Mouse (Mus musculus) adrenal gland, postnatal 36 days (tissue): ENCODE measurements around the gene Tbl2. TPM values are rescaled to one million over a fixed set of nuclear protein-coding genes. Genes with fewer than 3 reads are reported as not detected.

Experiments
- DNase-seq, 2 experiments: peaks; one replicate each; pipeline ENCODE4 v3.0.0; 2021; ENCODE audit warnings: mixed read lengths in 1 of 2
- long read RNA-seq, 2 experiments: library from polyadenylated mRNA; stranded (forward); transcript quantifications; one replicate each; pipeline ENCODE4 v2.0.0; 2021; ENCODE audit warnings: borderline sequencing depth in 2 of 2
- total RNA-seq, 2 experiments: library from RNA; stranded (reverse); gene quantifications; 2 replicates each; pipeline ENCODE4 v1.2.3; 2021

The Tbl2 gene
- 10 to 100 TPM; 28.9 to 40.9 TPM for total RNA-seq
- long read RNA-seq, experiment 1, full-length matches to known transcripts = 10 of 18 reads
- long read RNA-seq, experiment 1, partial matches to known transcripts = 4 of 18 reads
- long read RNA-seq, experiment 1, other reads (novel, unspliced or antisense) = 4 of 18 reads
- long read RNA-seq, experiment 2, full-length matches to known transcripts = 5 of 11 reads
- long read RNA-seq, experiment 2, partial matches to known transcripts = 4 of 11 reads
- long read RNA-seq, experiment 2, other reads (novel, unspliced or antisense) = 2 of 11 reads

DNA sequence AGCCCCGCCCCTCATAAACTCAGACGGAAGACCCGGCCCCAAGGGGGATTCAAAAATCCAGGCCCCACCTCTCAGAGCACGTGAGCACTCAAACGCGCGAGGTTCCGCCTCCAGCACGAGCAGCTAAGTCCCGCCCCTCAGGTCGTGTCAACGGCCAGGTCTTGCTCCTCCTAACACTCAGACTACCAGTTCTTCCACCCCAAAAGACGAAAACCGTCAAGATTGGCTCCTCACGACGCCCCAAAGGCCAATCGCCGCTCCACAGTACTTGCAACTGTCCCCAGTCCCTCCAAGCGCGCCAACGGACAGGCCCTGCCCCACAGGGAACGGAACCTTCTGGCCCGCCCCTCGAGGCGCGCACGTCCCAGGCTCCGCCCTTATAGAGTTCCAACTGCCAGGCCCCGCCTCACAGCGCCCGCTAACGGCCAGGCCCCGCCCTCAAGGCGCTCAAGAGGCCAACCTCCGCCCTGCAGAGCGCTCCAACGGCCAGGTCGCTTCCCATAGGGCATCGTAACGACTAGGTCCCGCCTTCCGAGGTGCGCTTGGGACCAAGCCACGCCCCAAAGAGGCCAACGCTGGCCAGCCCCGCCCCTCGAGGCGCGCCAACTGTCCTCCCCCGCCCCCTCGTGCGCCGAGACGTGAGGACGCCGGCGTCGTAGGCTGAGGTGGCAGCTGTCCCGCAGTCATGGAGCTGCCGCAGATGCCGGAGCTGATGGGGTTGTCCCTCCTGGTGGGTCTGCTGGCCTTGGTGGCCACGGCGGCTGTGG is at the start of gene Tbl2:
TSS of gene Tbl2 (plus strand) at position 605 of the 767 bp plus-strand sequence.
- DNase-seq = peak; percentile 99

DNA sequence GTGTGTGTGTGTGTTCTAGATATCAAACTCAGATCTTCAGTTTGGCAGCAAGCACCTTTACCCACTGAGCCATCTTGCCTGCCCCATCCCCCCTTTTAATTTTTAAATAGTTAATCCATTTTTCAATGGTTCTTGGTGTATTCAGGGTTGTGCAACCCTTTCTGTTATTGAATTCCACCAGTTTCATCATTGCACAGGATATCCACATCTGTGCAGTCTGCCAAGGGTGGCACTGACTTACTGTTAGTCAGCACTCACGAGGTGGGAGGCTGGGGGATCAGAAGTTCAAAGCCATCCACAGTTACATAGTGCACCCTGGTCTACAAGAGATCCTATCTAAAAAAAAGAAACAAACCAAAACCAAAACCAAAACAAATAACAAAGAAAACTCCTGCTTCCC is 48.5 kb upstream of the Tbl2 start:
- DNase-seq = no peak

- DNase-seq = peak in 1 of 2 experiments; percentile 40
Observed at GRCm38 (mm10) chr5:135103999-135104660, 45.3 kb upstream of the Tbl2 start.

GRCm38 (mm10) chr5:135106758-135107256 is 42.6 kb upstream of the Tbl2 start:
- peak; percentile 90 to 91 for DNase-seq

GRCm38 (mm10) chr5:135107521-135108501 is 41.6 kb upstream of the Tbl2 start:
- peak; percentile 88 to 91 for DNase-seq

- DNase-seq = no peak
Observed at GRCm38 (mm10) chr5:135109017-135109416, 40.4 kb upstream of the Tbl2 start.

GRCm38 (mm10) chr5:135109426-135109825 is 40.0 kb upstream of the Tbl2 start:
- DNase-seq = peak; percentile 28 to 60

- DNase-seq = no peak
Observed at GRCm38 (mm10) chr5:135109976-135110375, 39.5 kb upstream of the Tbl2 start.

DNA sequence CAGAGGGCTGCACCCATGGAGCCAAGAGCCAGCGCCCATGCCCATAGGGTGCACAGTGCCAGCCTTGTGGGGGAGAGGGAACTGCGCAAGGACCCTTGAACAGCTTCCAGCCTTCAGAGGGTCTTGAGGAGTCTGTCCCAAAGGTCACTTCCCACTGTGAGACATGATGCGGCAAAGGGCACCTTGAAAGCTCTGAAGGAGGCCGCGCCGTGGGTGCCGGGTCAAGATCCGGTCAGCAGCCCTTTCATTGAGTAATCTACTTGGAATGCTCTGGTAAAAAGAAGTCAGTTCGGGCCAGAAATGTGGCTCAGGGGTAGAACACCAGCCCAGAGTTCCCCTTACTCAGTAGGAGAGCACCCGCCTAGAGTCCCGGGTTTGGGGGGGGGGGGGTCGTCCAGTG is 35.7 kb upstream of the Tbl2 start:
- DNase-seq = no peak

DNA sequence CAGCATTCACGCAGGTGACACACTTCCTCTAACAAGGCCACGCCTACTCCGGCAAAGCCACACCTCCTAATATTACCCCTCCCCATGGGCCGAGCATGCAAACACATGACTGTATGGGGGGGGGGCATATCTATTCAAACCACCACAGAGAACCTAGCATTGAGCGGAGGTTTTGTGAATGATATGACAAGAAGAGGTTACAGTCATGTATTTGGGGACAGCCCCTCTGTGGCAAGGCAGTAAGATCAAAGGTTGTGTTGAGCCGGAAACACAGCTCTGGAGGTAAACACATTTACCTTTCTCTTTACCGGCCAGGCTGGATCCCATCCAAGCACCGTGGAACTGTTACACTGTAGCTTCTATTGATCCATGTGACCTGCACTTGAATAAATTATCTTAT is 34.2 kb upstream of the Tbl2 start:
- no peak for DNase-seq

DNA sequence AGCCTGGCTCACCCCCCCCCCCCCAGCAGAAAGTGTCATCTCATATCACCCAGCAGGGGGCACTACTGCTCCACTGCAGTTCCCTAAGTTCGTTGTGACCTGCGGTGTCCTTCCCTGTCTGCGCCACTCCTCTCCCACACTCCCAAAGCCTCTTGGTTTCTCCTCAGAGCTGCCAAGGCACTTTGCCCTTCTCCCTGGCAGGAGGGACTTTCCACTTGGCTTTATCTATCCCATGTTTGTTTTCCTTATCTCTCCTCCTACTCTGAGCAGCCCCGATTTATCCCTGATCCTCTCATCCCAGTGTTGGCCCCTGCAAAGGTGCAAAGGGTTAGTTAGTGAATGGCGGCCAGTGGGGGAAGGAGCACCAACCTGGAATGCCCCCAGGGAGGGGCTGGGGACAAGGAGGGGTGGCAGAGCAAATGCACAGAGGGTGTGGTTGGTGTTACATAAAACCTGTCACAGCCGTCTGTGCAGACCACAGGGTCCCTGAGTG is 30.8 kb upstream of the Tbl2 start:
- peak; percentile 71 to 79 for DNase-seq

DNA sequence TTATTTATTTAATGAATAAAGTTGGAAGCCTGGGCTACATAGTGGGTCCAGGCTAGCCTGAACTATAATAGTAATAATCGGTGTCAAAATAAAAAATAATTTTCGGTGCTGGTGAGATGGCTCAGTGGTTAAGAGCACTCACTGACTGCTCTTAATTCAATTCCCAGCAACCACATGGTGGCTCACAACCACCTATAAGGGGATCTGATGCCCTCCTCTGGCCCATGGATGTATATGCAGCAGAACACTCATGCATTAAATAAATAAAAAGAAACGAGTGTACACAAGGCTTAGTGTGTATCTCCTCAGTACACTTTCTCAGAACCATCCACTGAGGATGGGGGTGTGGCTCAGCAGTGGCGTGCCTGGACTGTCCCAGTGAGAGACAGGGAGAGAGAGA is 28.7 kb upstream of the Tbl2 start:
- DNase-seq = no peak

DNA sequence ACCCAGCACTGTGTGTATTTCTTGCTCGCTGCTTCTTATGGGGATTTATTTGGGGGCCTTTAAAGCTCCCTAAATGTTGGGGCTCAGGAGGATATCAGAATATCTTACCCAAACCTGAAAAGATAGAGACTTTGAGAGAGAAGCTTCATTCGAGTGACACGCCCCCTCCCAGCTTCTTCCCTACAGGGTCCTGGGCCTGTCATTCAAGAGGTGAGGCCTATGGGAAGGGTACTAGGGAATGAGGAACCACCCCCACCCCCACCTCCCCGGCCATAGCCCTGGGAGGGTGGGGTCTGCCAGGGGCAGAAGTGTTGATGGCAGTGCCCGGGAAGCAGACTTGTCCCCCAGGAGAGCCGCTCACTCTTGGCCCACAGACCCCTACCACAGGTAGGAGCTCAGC is 23.3 kb upstream of the Tbl2 start:
- DNase-seq = no peak

GRCm38 (mm10) chr5:135127669-135128068 is 21.8 kb upstream of the Tbl2 start:
- DNase-seq = no peak

DNA sequence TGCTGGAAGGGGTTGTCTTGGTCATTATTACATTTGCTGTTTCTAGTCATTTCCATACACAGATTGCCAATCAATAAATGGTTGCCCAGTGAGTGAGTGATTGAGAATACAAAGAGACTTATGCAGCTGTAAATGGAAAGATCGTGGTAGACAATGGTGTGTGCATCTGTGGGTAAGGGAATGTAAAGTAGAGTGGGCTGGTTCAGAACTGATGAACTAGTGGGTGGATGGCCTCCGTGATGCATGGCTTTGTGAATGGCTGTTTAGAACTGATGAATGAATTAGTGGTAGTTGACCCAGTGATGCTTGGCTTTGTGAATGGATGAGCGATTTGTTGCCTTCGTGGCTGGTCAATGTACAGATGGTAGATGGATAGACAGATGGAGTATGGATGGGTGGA is 19.7 kb upstream of the Tbl2 start:
- DNase-seq = no peak

DNA sequence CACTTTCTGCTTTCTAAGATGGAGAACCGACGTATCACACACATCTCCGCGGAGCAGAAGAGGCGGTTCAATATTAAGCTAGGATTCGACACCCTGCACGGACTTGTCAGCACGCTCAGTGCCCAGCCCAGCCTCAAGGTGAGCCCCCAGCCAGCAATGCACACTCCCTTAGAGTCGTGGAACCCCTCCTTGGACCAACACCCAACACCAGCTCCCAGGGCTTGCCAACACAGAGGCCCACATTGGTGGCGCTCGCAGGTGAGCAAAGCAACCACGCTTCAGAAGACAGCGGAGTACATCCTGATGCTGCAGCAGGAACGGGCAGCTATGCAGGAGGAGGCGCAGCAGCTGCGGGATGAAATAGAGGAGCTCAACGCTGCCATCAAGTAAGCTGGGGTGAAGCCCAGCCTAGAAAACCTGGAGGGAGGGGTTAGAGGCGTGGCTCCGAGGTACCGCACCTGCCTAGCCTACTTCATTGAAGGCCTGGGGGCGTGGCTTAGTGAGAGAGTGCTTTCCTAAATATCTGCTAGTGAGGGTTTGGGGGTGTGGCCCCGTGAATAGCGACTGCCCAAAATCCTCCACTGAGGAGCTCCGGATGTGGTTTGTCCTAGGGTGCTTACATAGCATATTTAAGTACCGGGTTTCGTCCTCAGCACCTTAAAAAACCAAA is 15.6 kb upstream of the Tbl2 start:
- peak; percentile 22 to 42 for DNase-seq

DNA sequence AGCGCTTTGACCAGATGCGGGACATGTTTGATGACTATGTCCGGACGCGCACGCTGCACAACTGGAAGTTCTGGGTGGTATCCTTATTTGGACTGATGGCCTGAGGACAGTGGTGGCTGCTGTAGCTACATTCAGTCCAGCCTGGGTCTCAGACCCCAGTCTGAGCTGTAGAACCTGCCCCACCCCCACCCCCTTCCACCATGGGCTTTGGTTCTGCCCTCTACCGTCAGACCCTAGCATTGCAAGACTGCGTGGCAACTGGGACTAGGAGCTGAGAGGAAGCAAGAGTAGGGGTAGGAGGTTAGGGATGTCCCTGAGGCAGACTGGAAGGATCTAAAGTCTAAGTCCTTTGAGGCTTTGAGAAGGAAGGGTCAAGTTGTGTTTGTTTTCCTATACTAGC is 14.9 kb upstream of the Tbl2 start:
- DNase-seq = peak; percentile 45 to 64

GRCm38 (mm10) chr5:135139881-135140280 is 9.6 kb upstream of the Tbl2 start:
- no peak for DNase-seq

GRCm38 (mm10) chr5:135144469-135144868 is 5.0 kb upstream of the Tbl2 start:
- no peak for DNase-seq

GRCm38 (mm10) chr5:135145532-135145931 is 3.9 kb upstream of the Tbl2 start:
- DNase-seq = no peak

GRCm38 (mm10) chr5:135145955-135146354 is 3.5 kb upstream of the Tbl2 start:
- no peak for DNase-seq
